Mouse (Mus musculus): ENCODE measurements around the gene BC035044.
"Not testable (repeated sequence)": the region's sequence is repeated elsewhere in the genome, so short reads cannot be mapped to it uniquely, and the experiment has no call there.

The BC035044 gene

DNA sequence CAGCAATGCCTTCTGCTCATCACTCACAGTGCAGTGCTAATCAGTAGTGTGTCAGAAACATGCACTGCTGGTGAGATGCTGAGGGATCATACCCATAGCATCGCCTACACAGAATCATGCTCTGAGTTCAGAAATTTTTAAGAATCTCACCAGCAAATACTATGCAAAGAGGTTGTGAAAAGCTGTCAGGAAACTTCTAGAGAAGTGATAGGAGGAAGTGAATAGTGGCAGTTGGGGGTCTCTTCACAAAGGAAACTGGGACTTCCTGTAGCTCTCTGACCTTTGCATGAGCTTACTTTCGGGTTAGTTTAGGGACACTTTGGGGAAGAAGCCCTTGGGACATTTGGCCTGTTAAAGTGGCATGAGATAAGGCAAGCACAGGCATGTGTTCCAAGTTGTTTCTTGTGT lies at the start of gene BC035044:
Gene BC035044 (minus strand): TSS at position 179 of the 408 bp plus-strand sequence.
- no peak for DNase-seq (ENCODE audit: extremely low read depth, low read depth)

DNA sequence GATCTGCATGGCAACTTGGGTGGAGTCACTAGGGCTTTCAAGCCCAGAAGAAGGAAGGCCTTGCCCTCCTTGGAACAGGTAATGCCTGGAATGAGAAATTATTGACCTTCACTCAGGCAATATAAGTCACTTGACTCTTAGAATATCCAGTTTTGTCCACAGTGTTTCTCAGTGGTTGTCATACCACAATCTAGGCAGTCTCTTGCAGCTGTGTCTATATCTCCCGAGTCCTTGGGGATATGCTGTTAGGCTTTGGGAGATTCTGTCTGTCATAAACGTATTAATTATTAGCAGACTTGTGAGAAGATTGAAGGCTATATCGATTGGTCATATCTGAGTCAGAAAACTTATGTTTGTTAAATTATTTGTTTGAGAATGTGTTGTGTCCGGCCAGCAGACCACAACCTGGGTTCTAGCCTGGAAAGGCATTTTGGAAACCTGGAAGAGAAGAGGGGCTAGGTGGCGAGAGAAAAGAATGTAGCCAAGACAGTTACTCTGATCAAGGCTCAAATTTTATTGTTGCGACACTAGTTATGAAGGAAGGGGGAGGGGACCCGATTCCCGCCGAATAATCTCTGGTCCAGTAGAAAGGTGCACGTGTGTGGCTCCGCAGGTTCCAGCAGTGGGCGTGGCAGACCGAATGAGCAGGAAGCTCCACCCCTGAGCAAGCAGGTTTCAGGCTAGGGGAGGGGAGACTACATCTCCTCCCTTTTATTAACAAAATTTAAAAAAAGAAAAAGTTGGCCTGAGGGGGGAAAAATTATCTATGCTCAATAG lies 45.2 kb upstream of the BC035044 start:
- not testable (repeated sequence) for DNase-seq (ENCODE audit: extremely low read depth, low read depth)

GRCm38 (mm10) chr6:128934081-128934480 lies 43.2 kb upstream of the BC035044 start, which contains the start of gene Clec2g:
Clec2g (plus strand) TSS chr6:128934381.
- DNase-seq (ENCODE audit: extremely low read depth, low read depth), result not testable (repeated sequence)

- DNase-seq (ENCODE audit: extremely low read depth, low read depth), result no peak
Observed at GRCm38 (mm10) chr6:128933050-128933449, 42.1 kb upstream of the BC035044 start.

DNA sequence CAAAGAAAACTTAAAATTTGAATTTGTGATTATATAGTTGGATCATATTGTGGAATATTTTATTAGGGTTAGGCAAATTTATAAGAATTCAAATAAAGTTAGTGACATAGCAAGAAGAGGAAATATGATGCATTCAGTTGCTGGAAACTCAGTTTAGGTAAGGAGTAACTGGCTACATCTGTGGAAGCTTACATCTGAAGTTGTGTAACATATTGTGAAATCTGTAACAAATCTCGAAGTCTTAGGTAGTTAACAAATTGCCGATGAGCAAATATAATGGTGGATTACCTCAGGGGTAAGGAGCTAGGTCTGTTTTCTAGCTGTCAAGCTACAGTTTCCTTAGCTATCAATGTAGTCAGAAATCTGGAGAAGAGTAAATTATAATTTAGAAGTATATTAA lies 26.4 kb upstream of the BC035044 start:
- DNase-seq (ENCODE audit: extremely low read depth, low read depth), result no peak

GRCm38 (mm10) chr6:128913598-128914254 lies 22.8 kb upstream of the BC035044 start:
- peak; percentile 28 for DNase-seq (ENCODE audit: extremely low read depth, low read depth)

GRCm38 (mm10) chr6:128900796-128901552 lies 10.0 kb upstream of the BC035044 start:
- not testable (repeated sequence) for DNase-seq (ENCODE audit: extremely low read depth, low read depth)

DNA sequence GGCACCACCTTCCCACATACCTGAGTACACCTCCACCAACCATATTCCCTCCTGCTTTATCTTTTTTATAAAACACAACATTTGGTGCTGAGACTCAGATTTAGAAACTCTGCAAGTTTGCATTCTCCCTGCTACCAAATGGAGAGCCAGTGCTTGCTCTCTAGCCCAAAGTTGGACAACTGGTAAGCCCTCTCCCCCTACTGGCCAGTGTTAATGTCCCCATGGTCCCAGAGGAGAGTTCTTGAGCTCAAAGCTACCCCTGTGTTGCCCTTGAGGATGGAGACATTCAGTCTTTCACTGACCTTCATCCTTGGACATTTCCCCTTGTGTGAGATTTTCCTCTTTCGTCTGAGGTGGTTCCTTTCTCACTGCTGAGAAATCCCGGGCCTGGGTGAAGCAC lies 9.1 kb upstream of the BC035044 start:
- DNase-seq (ENCODE audit: extremely low read depth, low read depth), result no peak

DNA sequence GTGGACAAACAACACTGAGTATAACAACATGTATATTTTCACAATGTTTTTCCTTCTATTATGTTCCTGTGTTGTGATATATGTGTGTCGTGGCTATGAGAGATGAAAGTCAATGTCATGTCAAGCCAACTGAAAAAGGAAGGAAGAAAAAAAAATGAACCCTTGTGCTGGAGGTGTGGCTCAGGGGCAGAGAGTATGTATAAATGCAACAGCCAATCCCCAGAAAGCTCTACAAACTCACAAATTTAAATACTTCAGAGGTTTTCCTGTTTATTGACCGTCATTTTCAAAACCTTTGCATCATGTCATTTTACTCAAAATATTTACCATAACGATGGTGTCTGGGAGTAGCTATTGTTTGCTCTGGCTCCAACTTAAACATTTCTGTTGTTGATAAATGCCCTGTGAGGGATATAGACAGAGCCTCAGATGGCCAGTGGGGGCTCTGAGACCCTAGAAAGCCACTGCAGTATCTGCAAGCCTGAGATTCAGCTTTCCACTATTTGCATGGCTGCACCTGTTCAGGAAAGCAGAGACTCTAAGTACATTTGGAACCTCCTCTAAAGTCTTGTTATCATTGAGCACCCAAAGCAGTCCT lies 4.6 kb upstream of the BC035044 start:
- no peak for DNase-seq (ENCODE audit: extremely low read depth, low read depth)

DNA sequence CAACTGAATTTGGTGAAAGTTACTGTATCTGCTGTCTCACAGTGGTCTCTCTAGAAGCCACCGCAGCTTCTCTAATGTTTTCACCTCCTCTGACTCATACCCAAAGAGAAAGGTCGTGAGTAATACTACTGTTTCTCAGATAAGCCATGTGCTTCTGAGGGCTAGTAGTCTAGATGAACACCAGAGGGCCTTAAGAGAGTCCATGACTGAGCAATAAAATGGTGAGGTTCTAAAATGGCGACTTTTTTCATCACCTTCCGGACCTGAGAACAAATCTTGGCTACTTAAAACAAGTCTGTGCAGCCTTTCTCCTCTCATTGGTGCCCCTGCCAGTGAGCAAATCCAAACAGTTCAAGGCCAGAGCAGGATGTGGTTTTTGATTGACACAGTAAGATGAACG lies 2.1 kb downstream of the BC035044 start:
- no peak for DNase-seq (ENCODE audit: extremely low read depth, low read depth)

DNA sequence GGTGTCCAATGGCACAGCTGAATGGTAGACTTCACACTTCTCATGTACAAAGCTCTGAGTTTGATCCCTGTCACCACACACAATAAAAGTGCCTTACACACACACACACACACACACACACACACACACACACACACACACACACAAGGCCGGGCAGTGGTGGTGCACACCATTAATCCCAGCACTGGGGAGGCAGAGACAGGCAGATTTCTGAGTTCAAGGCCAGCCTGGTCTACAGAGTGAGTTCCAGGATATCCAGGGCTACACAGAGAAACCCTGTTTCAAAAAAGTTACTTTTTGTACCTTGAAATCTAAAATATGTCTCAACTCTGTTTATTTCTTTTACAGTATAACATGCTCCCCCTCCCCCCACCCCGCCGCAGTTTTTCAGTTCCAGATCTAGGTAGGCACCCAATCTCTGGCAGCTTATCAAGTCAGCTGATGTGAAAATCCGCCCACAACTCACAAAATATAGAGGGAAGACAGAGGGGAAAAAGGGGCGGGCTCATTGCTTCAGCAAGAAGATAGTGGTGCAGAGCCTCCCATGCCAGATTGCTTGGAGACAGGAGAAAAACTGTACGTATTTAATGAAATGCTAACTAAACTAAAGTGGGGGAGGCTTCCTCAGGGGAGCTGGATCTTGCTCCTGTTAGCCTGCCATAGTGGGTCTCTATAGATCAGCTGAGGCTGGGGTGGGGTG lies 3.7 kb downstream of the BC035044 start, which contains the start of gene Clec2i:
Gene Clec2i (plus strand): TSS at position 498 of the 700 bp plus-strand sequence.
- not testable (repeated sequence) for DNase-seq (ENCODE audit: extremely low read depth, low read depth)

GRCm38 (mm10) chr6:128871910-128872610 lies 18.9 kb downstream of the BC035044 start:
- no peak for DNase-seq (ENCODE audit: extremely low read depth, low read depth)

GRCm38 (mm10) chr6:128868861-128869260 lies 22.1 kb downstream of the BC035044 start:
- no peak for DNase-seq (ENCODE audit: extremely low read depth, low read depth)

DNA sequence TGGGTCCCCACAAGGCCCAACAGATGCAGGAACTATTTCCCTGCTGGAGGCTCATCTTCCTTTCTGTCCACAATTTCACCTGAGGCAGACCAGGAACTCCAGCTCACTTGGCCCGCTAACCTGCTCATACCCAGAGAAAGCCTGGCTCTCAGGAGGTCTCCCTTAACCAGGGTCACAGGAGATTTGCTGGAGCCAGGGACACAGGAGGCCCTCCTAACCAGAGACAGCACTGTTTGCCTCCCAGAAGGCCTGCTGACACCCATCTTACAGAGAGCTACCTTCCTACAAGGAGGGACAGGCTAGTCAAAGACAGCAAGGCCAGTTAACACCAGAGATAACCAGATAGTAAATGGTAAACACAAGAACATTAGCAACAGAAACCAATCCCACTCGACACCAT lies 33.0 kb downstream of the BC035044 start:
- no peak for DNase-seq (ENCODE audit: extremely low read depth, low read depth)

- peak; percentile 91 for DNase-seq (ENCODE audit: extremely low read depth, low read depth)
Observed at GRCm38 (mm10) chr6:128856250-128856649, 34.7 kb downstream of the BC035044 start.

DNA sequence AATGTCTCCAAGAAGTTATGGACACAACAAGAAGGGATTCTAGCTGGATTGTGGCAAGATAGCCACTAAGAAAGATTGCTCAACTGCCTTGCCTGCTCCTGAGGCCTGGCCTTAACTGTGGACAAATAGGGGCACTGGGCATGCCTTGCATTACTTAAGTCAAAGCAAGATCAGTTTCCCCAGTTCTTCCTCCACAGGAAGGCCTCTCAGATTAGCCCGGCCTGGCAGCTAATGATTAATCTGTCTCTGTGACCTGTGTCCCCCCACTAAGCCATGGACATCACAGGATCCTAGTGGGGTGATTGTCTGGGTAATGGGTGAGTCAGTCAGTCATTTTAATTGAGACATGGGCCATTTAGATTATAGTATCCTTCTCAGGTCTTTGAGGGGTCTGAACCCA lies 35.4 kb downstream of the BC035044 start:
- no peak for DNase-seq (ENCODE audit: extremely low read depth, low read depth)

GRCm38 (mm10) chr6:128854895-128855294 lies 36.0 kb downstream of the BC035044 start:
- DNase-seq (ENCODE audit: extremely low read depth, low read depth), result no peak

DNA sequence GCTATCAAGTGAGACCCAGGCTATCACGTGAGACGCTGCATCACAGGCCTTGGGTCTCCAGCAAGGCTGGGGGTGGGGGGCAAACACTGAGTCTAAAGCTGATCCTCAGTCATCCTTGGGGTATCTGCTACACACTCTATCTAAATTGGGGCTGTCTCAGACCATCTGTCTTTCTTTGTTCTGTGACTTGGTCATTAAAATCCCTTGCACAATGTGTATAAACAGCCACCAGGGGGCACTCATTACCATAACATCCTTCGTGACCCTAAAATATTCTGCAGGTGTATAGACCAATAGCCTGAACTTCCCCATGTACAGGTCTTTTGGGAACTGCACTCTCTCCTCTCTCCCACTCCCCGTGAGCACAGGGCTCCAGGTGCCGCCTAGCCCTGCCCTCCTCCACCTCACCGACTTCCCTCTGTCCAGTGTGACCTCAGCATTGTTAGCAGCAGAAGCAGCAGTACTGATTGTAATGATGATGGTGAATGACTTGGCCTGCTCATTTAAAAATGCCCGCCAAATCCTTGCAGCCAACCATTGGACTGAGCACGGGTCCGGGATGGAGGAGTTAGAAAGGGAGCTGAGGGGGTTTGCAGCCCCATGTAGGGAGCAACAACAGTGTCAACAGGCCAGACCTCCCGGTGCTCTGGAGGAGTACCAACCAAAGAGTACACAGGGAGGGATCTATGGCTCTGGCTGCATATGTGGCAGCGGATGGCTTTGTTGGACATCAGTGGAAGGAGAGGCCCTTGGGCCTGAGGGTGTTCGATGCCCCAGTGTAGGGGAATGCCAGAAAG lies 36.7 kb downstream of the BC035044 start:
- DNase-seq (ENCODE audit: extremely low read depth, low read depth), result no peak

GRCm38 (mm10) chr6:128852766-128853165 lies 38.2 kb downstream of the BC035044 start:
- DNase-seq (ENCODE audit: extremely low read depth, low read depth), result no peak
